Mouse (Mus musculus) urinary bladder, postnatal 14 days (tissue): ENCODE measurements around the gene Trim75.
"Not testable (repeated sequence)": the region's sequence is repeated elsewhere in the genome, so short reads cannot be mapped to it uniquely, and the experiment has no call there.

ENCODE experiments used
- DNase-seq: peaks from one replicate; pipeline ENCODE4 v3.0.0; 2021; ENCODE audit warnings: low spot score

Gene Trim75

GRCm38 (mm10) chr8:64987731-64988130 is at the start of gene Trim75:
Trim75 (minus strand) TSS chr8:64987831.
- DNase-seq: no peak

DNA sequence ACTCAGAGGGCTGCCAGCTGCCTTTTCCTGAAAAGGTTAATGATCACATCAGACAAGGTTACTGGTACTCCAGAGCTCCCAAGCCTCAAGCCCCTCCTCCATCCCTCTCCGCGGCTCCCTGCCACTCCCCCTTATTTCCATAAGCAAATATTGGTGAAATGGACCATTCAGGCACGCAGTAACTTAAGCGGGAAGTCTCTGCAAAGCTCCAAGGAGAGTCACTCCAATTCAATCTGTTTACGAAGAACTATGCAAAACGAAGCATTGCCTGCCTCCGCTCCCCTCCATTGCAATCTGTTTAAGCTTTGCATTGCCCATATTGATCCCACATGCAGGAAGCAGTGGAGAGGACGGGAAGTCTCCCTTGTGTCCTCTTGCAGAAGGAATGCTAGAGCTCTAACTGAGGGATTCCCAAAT is 49.5 kb upstream of the Trim75 start, which contains the start of gene Apela:
Apela (minus strand) TSS at position 220 of the 417 bp plus-strand sequence.
- peak; percentile 10 for DNase-seq

DNA sequence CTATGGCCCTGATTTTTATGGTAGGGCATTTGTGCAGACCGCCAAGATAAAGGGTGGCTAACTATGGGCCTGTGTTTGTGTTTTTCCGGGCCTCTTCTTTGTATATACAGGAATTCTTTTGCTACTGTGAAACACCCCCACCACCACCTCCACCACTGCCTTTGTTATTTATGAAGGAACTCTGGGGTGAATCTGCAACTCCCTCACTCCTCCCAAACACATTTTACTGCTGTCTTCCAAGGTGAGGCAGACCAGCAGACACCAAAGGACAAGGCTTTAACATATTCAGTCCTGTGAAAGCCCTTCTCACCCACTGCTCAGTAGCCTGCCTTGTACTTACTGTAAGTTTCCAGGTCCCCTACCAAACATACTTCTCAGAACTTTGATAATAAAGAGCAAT is 46.5 kb upstream of the Trim75 start:
- DNase-seq: no peak

GRCm38 (mm10) chr8:65033056-65033455 is 45.4 kb upstream of the Trim75 start:
- DNase-seq: no peak

GRCm38 (mm10) chr8:65032107-65032506 is 44.5 kb upstream of the Trim75 start:
- no peak for DNase-seq

DNA sequence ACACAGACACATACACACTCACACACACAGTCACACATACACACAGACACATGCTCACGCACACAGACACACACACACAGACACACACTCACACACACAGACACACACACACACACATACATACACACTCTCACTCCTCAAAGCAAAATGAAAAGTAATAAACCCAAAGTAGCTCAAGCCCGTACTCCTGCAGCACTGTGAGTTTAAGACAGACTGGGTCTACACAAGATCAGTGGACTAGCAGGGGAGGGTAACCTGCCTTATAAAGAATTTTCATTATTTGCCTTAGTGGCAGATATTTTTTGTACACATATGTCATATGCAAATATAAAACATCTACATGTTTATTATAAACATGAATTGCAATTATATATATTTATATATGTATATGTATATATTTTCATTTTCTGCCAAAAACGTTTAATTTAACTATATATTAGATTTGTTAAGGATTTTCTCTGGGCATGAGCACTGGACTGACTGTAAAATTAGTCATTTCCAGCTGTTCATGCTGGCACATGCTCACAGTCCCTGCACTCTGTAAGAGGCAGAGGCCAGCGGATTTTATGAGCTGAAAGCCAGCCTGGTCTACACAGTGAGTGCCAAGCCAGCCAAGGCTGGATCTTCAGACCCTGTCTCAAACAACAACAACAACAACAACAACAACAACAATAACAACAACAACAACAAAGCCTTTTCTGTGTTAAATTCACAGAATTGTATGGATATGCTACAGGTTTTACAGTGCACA is 43.3 kb upstream of the Trim75 start:
- DNase-seq: no peak

- no peak for DNase-seq
Measured at GRCm38 (mm10) chr8:65029776-65030175, 42.1 kb upstream of the Trim75 start.

DNA sequence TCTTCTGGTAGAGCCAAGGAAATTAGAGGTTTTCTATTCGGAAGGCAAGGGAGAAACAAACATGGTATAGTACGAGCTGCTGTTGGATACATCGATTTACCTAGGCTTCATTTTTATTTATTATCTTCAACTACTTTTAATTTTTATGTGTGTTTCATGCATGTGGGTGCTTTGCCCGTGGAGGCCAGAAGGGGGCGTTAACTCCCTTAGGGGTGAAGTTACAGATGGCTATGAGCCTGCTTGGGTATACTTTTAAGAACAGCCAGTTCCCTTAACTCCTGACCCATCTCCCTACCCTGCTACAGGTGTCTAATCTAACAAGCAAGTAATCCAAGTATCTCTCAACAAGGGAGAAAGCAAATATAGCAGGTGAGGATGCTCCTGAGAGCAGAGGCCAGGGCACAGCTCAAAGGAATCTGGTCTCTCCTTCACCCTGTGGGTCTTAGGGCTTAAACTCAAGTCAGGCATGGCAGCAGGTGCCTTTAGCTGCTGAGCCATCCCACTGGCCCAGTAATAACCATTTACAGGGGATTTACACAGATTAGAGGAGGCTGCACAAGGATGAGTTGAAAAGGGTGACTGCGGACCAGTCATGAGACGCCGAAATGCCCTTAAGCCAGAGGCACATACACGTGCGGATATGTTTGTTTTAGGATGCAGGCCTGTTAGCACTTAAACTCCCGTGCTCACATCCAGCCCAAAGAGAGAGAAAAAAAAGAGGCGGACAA is 41.5 kb upstream of the Trim75 start:
- DNase-seq: no peak

DNA sequence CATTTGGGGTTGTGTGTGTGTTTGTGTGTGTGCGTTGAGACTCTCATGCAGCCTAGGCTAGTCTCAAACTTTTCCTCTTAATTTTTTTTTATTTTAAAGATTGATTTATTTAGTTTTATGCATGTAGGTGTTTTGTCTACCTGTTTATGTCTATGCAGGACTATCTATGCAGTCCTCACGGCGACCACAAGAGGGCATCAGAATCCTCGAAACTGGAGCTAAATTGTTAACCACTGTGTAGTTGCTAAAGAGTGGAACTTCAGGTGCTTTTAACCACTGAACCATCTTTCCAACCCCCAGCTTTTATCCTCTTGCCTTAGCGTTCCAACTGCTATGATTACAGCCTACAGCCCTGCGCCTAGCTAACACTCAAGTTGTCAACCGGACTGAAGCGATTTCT is 34.9 kb upstream of the Trim75 start:
- peak; percentile 69 for DNase-seq

GRCm38 (mm10) chr8:65018423-65018822 is 30.8 kb upstream of the Trim75 start, which contains the start of the genes Trim61 and Trim60:
Trim61 (minus strand) TSS chr8:65018523.
Trim60 (minus strand) TSS chr8:65018584.
- DNase-seq: no peak

- not testable (repeated sequence) for DNase-seq
Measured at GRCm38 (mm10) chr8:65007616-65008015, 20.0 kb upstream of the Trim75 start.

GRCm38 (mm10) chr8:64998806-64999365 is 11.3 kb upstream of the Trim75 start:
- no peak for DNase-seq

DNA sequence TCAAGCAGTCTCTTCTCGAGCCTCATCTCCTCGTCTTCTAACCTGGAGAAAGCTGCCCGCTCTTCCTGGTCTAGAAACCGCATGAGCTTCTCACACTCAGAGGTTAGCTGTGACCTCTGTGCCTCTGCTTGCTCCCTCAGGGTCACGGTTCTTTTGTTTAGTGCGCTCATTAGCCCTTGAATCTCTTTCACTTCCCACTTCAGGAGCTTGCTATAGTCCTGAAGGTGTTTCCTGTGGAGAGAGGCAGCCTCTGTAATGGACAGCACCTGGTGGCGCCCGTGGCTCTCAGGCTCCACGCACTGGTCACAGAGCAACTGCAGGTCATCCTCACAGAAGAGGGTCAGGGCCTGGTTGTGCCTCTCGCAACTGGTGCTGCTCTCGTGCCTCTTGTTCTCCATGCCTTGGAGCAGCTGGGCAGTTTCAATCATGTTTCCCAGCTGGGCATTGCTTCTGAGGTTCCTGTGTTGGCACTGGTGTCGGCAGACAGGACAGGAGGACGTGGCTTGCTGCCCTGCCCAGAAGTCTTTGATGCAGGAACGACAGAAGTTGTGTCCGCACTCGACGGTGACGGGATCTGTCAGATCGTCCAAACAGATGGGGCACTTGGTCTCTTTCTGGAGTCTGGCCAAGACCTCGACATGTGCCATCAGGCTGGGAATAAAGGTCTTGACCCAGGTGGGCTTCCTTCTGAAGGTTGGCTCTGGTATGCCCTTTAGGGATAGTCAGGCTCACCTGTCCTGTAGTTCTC is 4.3 kb downstream of the Trim75 start:
- no peak for DNase-seq

DNA sequence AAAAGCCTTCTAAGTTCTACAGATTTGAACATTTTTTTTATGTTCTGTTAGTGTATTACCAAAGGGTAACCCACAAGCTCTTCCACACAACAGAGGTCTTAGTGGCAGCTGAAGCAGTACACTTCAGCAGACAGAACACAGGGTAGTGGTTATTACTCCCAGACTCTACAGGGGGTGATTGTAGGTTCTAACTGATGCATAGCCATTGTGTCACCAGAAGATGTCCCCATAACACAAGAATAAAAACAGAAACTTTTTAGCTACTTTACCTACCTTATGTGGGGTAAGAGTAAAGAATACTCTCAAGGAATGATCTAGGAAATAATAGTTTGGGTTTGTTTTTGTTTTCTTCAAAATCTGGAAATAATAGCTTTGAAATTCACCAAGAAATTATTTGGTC is 24.8 kb downstream of the Trim75 start:
- DNase-seq: no peak

GRCm38 (mm10) chr8:64959025-64959424 is 28.6 kb downstream of the Trim75 start:
- DNase-seq: no peak

GRCm38 (mm10) chr8:64952101-64952500 is 35.5 kb downstream of the Trim75 start:
- DNase-seq: no peak

DNA sequence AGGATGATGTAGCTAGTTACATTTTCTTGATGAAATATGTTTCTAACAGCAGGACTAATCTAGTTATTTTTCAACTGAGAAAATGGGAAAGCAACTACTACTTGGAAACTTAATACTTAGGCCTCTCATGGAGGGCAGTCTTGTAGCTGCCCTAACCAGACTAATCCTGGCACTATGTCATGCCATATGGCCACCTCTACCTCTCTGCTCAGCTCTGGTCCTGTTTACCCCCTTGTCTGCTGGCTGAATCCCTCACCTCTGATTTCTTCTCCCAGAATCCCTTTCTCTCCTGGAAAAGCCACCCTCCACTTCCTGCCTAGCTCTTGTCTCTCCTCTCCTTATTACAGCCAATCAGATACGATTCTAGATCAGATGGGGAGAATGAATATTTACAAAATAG is 39.3 kb downstream of the Trim75 start:
- no peak for DNase-seq

DNA sequence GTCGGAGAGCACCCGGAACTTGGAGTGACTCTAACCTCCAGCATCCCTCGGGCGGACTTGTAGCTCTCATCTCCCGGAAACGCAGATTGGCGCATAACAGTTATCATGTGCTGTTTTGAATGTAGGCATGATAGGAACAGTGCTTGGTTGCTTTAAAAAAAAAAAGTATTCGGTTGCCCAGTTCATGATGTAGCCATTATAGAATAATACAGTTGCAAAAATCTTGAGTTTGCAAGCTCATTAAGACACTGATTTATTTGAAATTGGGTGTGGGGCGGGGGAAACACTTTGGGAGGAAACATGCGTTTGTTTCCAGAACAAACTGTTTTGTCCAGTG is 40.0 kb downstream of the Trim75 start:
- no peak for DNase-seq

DNA sequence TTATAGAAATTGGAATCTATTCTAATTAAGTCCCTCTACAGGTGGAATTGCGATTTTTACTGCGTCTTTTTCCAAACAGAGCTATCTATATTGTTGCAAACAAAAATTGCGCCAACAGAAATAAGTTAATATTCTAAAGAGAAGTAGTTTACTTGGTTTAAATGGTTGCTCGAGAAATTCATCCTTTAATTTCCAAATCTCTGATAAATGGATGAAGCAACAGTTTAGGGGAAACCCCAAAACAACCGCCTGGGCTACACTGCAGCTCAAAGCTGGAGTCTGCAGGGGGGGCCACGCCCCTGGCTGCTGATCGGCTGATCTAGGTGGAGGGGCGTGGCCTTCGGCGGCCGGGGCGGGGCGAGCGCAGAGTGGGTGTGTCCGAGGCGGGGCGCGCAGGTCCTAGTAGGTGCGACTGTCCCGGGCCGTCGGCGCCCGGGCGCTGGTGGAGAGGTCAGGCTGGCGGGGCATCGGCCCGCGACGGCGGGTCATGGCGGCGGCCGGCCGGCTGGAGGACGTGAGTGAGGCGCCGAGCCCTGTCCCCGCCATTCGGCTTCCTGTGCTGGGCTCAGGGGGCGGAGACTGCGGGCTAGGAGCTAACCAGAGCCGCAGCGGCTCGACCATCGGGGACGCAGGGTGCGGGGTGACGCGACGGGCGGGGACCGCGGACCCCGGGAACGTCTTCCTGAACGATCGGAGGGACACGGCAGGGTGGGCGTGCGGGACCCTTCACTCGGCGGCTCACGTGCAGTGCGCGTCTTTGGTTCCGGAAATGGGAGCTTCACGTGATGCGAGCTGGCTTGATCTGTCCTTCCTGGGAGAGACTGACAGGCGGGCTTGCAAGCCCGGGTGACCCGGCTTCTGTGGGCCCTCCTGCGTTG is 40.6 kb downstream of the Trim75 start, which contains the start of gene Tmem192:
Tmem192 (plus strand) TSS at position 366 of the 878 bp plus-strand sequence.
- DNase-seq: peak; percentile 95

GRCm38 (mm10) chr8:64946441-64946819 is 41.2 kb downstream of the Trim75 start:
- no peak for DNase-seq

DNA sequence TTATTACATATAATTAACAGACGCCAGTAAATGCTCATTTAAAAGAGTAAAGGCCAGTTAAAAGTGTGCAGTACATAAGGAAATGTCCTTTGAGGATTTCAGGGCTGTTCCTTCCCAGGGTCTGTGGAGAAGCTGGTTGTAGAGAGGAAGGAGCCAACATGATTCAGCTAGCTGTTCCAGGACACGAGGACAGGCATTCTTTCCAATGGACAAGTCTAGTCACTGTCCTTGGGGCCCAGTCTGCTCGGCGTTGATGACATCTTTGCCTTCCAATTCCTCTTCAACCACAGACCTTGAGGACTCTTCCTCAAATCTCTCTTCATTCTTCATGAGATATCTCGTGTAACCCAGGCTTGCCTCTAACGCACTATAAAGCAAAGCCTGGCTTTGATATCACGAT is 42.0 kb downstream of the Trim75 start:
- DNase-seq: no peak
